Mouse (Mus musculus) hindbrain, embryonic 15.5 days (tissue): ENCODE data around the gene Eid1. TPM values are rescaled to one million over a fixed set of nuclear protein-coding genes. Genes with fewer than 3 reads are reported as not detected.

ENCODE experiments used
- ATAC-seq: fragments of 200-750 bp; cut with Nextera tagmentation; 2 replicates; pipeline ENCODE4 v1.8.0; 2017; ENCODE audit warnings: low read depth, moderate number of reproducible peaks, moderate TSS enrichment; ENCODE audit not compliant: low FRiP score
- H3K27ac ChIP-seq: fragments of 300-500 bp; sonication (generic); replicated peaks from 2 replicates; pipeline ENCODE4 v1.5.1; 2015; ENCODE audit warnings: mild to moderate bottlenecking, inconsistent platforms
- H3K27me3 ChIP-seq: fragments of 300-500 bp; sonication (generic); 2 replicates; pipeline ENCODE4 v1.6.1; 2015; ENCODE audit warnings: control low read depth, inconsistent platforms
- H3K36me3 ChIP-seq: fragments of 300-500 bp; sonication (generic); 2 replicates; pipeline ENCODE4 v1.6.1; 2015; ENCODE audit warnings: control low read depth, inconsistent platforms
- H3K4me1 ChIP-seq: fragments of 300-500 bp; sonication (generic); replicated peaks from 2 replicates; pipeline ENCODE4 v1.6.1; 2015; ENCODE audit warnings: control low read depth, inconsistent platforms
- H3K4me2 ChIP-seq: fragments of 300-500 bp; sonication (generic); 2 replicates; pipeline ENCODE4 v1.6.1; 2015; ENCODE audit warnings: moderate library complexity, mild to moderate bottlenecking, inconsistent platforms
- H3K4me3 ChIP-seq: fragments of 300-500 bp; sonication (generic); 2 replicates; pipeline ENCODE4 v1.5.1; 2015; ENCODE audit warnings: mild to moderate bottlenecking, inconsistent platforms
- H3K9ac ChIP-seq: fragments of 300-500 bp; sonication (generic); 2 replicates; pipeline ENCODE4 v1.6.1; 2015; ENCODE audit warnings: inconsistent platforms
- H3K9me3 ChIP-seq: fragments of 300-500 bp; sonication (generic); 2 replicates; pipeline ENCODE4 v1.6.1; 2016; ENCODE audit warnings: control low read depth, inconsistent platforms
- WGBS: fragments of 180-500 bp; shearing (Covaris S2); methylation state at CpG from one replicate; pipeline ENCODE4 v1.1.7; 2015; 5-methylcytosine and 5-hydroxymethylcytosine counted together
- polyA plus RNA-seq: library from polyadenylated mRNA; unstranded; fragments of >200 nt; fragmentation: Nextera tagmentation; extraction: Ambion mirVana; gene quantifications from 2 replicates; pipeline ENCODE4 v1.2.1, GENCODE M21; 2015

The Eid1 gene
- polyA plus RNA-seq, 1 experiment from 2014 or later: 409 TPM

- Histone ChIP-seq H3K9ac (peak overlapping the region; percentile 44), H3K4me3 (peak overlapping the region; percentile 91), H3K9me3 (no peaks in the 10 kb centered on the region), H3K27ac (peak overlapping the region; percentile 99), H3K4me2 (peak overlapping the region; percentile 75), H3K36me3 (no peaks in the 10 kb centered on the region), H3K4me1 (peaks cover 11% of the 10 kb centered on the region), H3K27me3 (no peaks in the 10 kb centered on the region)
- WGBS: 10% methylated on average over 18 of the region's 20 CpGs
- ATAC-seq: no peak
These were observed 333 bp upstream of the Eid1 start for GRCm38 (mm10) chr2:125672568-125672956.

- Histone ChIP-seq H3K27ac (no peak overlapping the region), H3K27me3 (no peaks in the 10 kb centered on the region), H3K4me1 (no peaks in the 10 kb centered on the region), H3K4me2 (no peak overlapping the region), H3K4me3 (no peak overlapping the region), H3K9ac (no peak overlapping the region), H3K36me3 (no peaks in the 10 kb centered on the region), H3K9me3 (no peaks in the 10 kb centered on the region)
- WGBS: 82% methylated on average over 9 of the region's 9 CpGs
- ATAC-seq: no peak
These were observed 8.9 kb downstream of the Eid1 start for GRCm38 (mm10) chr2:125681811-125682210.

- H3K27ac ChIP-seq: no peak overlapping the region
- no peaks in the 10 kb centered on the region for H3K4me1 ChIP-seq
- H3K9ac ChIP-seq: no peak overlapping the region
- no peak for ATAC-seq
- no peaks in the 10 kb centered on the region for H3K36me3 ChIP-seq
- H3K4me2 ChIP-seq: no peak overlapping the region
- H3K9me3 ChIP-seq: no peaks in the 10 kb centered on the region
- H3K4me3 ChIP-seq: no peak overlapping the region
- WGBS: 93% methylated on average over 7 of the region's 7 CpGs
- no peaks in the 10 kb centered on the region for H3K27me3 ChIP-seq
These were observed 11.0 kb downstream of the Eid1 start for GRCm38 (mm10) chr2:125683895-125684294.

GRCm38 (mm10) chr2:125684559-125685440, 11.9 kb downstream of the Eid1 start:
- H3K4me3 ChIP-seq: no peak overlapping the region
- H3K9ac ChIP-seq: no peak overlapping the region
- H3K27ac ChIP-seq: peak overlapping the region; percentile 44; the same call in 1 of the 2 replicates
- no peak for ATAC-seq
- no peaks in the 10 kb centered on the region for H3K4me1 ChIP-seq
- H3K4me2 ChIP-seq: no peak overlapping the region
- H3K27me3 ChIP-seq: no peaks in the 10 kb centered on the region
- WGBS: 59% methylated on average over 10 of the region's 10 CpGs
- no peaks in the 10 kb centered on the region for H3K9me3 ChIP-seq
- H3K36me3 ChIP-seq: no peaks in the 10 kb centered on the region

- Histone ChIP-seq H3K9me3 (no peaks in the 10 kb centered on the region), H3K9ac (no peak overlapping the region), H3K4me1 (no peaks in the 10 kb centered on the region), H3K36me3 (no peaks in the 10 kb centered on the region), H3K4me3 (no peak overlapping the region), H3K27me3 (no peaks in the 10 kb centered on the region), H3K4me2 (no peak overlapping the region), H3K27ac (0 out of 2 replicates have a peak overlapping the region, but pooled peaks have one; percentile 12)
- no peak for ATAC-seq
- 62% methylated on average over 9 of the region's 9 CpGs for WGBS
These were observed 12.7 kb downstream of the Eid1 start for GRCm38 (mm10) chr2:125685441-125686150.

- Histone ChIP-seq H3K4me3 (no peak overlapping the region), H3K27me3 (no peaks in the 10 kb centered on the region), H3K4me2 (no peak overlapping the region), H3K27ac (no peak overlapping the region), H3K9ac (no peak overlapping the region), H3K36me3 (no peaks in the 10 kb centered on the region), H3K4me1 (0 out of 2 replicates have a peak, but pooled peaks cover 5% of the 10 kb centered on the region), H3K9me3 (no peaks in the 10 kb centered on the region)
- ATAC-seq: no peak
- 88% methylated on average over 2 of the region's 2 CpGs for WGBS
These were observed 19.1 kb downstream of the Eid1 start for GRCm38 (mm10) chr2:125692010-125692409.

- WGBS: 85% methylated on average over 2 of the region's 2 CpGs
- no peaks in the 10 kb centered on the region for H3K27me3 ChIP-seq
- H3K9me3 ChIP-seq: no peaks in the 10 kb centered on the region
- no peak overlapping the region for H3K4me3 ChIP-seq
- H3K27ac ChIP-seq: no peak overlapping the region
- no peak overlapping the region for H3K4me2 ChIP-seq
- H3K36me3 ChIP-seq: no peaks in the 10 kb centered on the region
- ATAC-seq: no peak
- H3K4me1 ChIP-seq: 0 out of 2 replicates have a peak, but pooled peaks cover 5% of the 10 kb centered on the region
- no peak overlapping the region for H3K9ac ChIP-seq
These were observed 21.9 kb downstream of the Eid1 start for GRCm38 (mm10) chr2:125694798-125695197.

GRCm38 (mm10) chr2:125696219-125696618, 23.3 kb downstream of the Eid1 start:
- Histone ChIP-seq H3K9ac (no peak overlapping the region), H3K4me3 (no peak overlapping the region), H3K4me1 (0 out of 2 replicates have a peak, but pooled peaks cover 5% of the 10 kb centered on the region), H3K4me2 (no peak overlapping the region), H3K27me3 (no peaks in the 10 kb centered on the region), H3K27ac (peak overlapping the region; percentile 30; the same call in 1 of the 2 replicates), H3K36me3 (no peaks in the 10 kb centered on the region), H3K9me3 (no peaks in the 10 kb centered on the region)
- 36% methylated on average over 2 of the region's 2 CpGs for WGBS
- ATAC-seq: no peak

GRCm38 (mm10) chr2:125701606-125702005, 28.7 kb downstream of the Eid1 start:
- H3K4me2 ChIP-seq: no peak overlapping the region
- no peak overlapping the region for H3K9ac ChIP-seq
- H3K9me3 ChIP-seq: no peaks in the 10 kb centered on the region
- no peaks in the 10 kb centered on the region for H3K36me3 ChIP-seq
- ATAC-seq: no peak
- no peaks in the 10 kb centered on the region for H3K27me3 ChIP-seq
- WGBS: 93% methylated on average over 2 of the region's 2 CpGs
- H3K4me1 ChIP-seq: peaks cover 2% of the 10 kb centered on the region; the same call in 1 of the 2 replicates
- no peak overlapping the region for H3K4me3 ChIP-seq
- H3K27ac ChIP-seq: no peak overlapping the region

- no peak overlapping the region for H3K4me3 ChIP-seq
- H3K9me3 ChIP-seq: no peaks in the 10 kb centered on the region
- H3K4me2 ChIP-seq: no peak overlapping the region
- no peaks in the 10 kb centered on the region for H3K27me3 ChIP-seq
- no peak for ATAC-seq
- no peak overlapping the region for H3K9ac ChIP-seq
- H3K36me3 ChIP-seq: no peaks in the 10 kb centered on the region
- H3K27ac ChIP-seq: no peak overlapping the region
- H3K4me1 ChIP-seq: peaks cover 3% of the 10 kb centered on the region; the same call in 1 of the 2 replicates
- 80% methylated on average over 2 of the region's 2 CpGs for WGBS
These were observed 30.0 kb downstream of the Eid1 start for GRCm38 (mm10) chr2:125702851-125703250.

- peak; percentile 69 for ATAC-seq
- WGBS: 31% methylated on average over 12 of the region's 12 CpGs
- H3K4me3 ChIP-seq: no peak overlapping the region
These were observed 32.2 kb downstream of the Eid1 start for GRCm38 (mm10) chr2:125704907-125705631.

More at GRCm38 (mm10) chr2:125704907-125705631, 32.2 kb downstream of the Eid1 start:
- no peak overlapping the region for H3K9ac ChIP-seq
- H3K27me3 ChIP-seq: no peaks in the 10 kb centered on the region
- H3K27ac ChIP-seq: 0 out of 2 replicates have a peak overlapping the region, but pooled peaks have one; percentile 2
- H3K36me3 ChIP-seq: no peaks in the 10 kb centered on the region
- no peak overlapping the region for H3K4me2 ChIP-seq
- H3K9me3 ChIP-seq: no peaks in the 10 kb centered on the region
- peaks cover 3% of the 10 kb centered on the region; the same call in 1 of the 2 replicates for H3K4me1 ChIP-seq
